Mouse (Mus musculus) bone marrow macrophage, adult 2 months (primary cell): ENCODE measurements around the gene Arsg. TPM values are rescaled to one million over a fixed set of nuclear protein-coding genes. Genes with fewer than 3 reads are reported as not detected.
"Not testable (repeated sequence)": the region's sequence is repeated elsewhere in the genome, so short reads cannot be mapped to it uniquely, and the experiment has no call there.

Experiments
- H3K27ac ChIP-seq: 2 replicates; pipeline ENCODE4 v1.5.1; 2012; ENCODE audit warnings: low read depth, low read length; ENCODE audit not compliant: insufficient read depth
- H3K4me1 ChIP-seq: 2 replicates; pipeline ENCODE4 v1.6.1; 2012; ENCODE audit warnings: low read length; ENCODE audit not compliant: control insufficient read depth, insufficient read depth
- H3K4me3 ChIP-seq: 2 replicates; pipeline ENCODE4 v1.5.1; 2012; ENCODE audit warnings: mild to moderate bottlenecking, low read length, moderate library complexity; ENCODE audit not compliant: insufficient read depth
- CTCF ChIP-seq: IDR thresholded peaks from 2 replicates; pipeline ENCODE4 v1.5.1; 2012; ENCODE audit warnings: low read depth, mild to moderate bottlenecking, low read length, moderate library complexity
- POLR2A ChIP-seq: IDR thresholded peaks from 2 replicates; pipeline ENCODE4 v1.6.1; 2012; ENCODE audit warnings: mild to moderate bottlenecking, low read depth, low read length, borderline replicate concordance
- polyA plus RNA-seq: library from polyadenylated mRNA; stranded (reverse); fragments of >200 nt; gene quantifications from 2 replicates; pipeline ENCODE4 v1.2.4, GENCODE M21; 2012; ENCODE audit not compliant: missing spikeins, insufficient read depth, insufficient read length

Gene Arsg
- polyA plus RNA-seq, 1 experiment: 3.7 TPM

DNA sequence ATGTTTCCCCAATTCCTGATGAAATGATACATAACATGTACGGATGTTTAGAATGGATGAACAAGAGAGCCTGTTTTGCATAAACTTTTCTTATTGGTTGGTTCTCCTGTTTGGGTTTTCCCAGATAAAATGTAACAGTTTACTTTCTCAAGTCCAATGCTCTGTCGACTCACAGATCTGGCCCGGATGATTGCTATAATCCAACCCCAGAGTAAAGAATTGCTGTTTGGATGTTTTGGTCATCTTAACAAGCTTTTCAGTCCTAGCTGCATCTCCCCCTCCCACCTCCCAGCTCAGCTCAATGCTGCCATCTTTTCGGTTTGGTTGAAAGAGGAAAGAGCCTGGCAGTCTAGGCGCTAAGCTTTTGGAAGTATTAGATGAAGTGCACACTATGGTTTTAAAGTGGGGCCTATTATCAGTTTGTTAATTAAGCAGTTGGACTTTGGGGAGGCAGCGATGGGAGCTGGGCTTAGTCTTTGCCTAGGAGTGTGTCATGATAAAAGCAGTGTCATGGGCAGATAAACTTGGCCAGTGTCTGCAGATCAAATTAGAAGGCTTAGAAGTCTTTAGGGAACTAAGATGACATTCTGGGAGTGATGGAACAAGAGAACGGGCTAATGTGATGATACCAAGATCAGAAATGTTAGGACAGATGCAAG lies 139.8 kb downstream of the Arsg start:
- Histone ChIP-seq H3K4me3 (no peak overlapping the region), H3K4me1 (peaks cover 20% of the 10 kb centered on the region), H3K27ac (no peak overlapping the region)
- TF ChIP-seq POLR2A: no peak
- TF ChIP-seq CTCF: no peak

DNA sequence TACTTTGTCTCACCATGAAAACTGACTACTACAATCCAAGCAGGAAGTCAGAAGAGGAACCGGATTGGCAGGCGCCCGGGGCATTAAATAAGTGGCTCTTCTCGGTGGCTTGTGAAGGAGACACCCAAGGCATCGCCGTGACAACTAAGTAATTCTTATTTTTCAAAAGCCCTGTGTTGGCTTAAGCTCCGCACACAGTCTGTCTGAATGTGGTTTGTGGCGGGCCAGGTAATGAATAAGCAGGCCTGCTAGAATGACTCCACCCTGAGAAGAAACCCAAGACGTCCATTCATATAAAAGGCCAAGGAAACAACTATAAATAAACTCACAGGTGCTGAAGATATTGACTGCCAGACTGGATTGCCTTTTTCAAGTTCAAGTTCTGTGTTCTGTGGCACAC lies 142.1 kb downstream of the Arsg start:
- TF ChIP-seq POLR2A: no peak
- no peak for TF ChIP-seq CTCF
- no peak overlapping the region for H3K27ac ChIP-seq
- no peak overlapping the region for H3K4me3 ChIP-seq
- H3K4me1 ChIP-seq: peaks cover 18% of the 10 kb centered on the region

DNA sequence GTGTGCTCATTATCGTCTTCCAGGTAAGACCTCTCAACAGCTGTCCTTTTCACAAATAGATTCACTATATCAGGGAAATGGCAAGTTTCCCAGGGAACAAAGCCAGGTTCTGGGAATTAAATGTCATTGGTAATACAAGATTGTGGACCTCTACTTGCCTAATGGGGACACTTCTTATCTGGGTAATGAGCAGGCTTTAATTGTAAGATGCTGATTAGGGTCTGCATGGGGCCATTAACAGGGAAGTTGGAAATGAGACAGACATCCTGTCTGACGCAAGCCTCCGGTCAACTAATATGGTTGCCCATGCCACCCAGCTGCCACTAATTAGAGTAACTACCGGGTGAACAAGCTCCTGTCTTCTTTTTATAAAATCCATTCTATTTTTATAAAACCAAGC lies 143.2 kb downstream of the Arsg start:
- peak overlapping the region; percentile 22 for H3K27ac ChIP-seq
- H3K4me1 ChIP-seq: peaks cover 15% of the 10 kb centered on the region
- no peak for TF ChIP-seq POLR2A
- no peak for TF ChIP-seq CTCF
- H3K4me3 ChIP-seq: no peak overlapping the region

DNA sequence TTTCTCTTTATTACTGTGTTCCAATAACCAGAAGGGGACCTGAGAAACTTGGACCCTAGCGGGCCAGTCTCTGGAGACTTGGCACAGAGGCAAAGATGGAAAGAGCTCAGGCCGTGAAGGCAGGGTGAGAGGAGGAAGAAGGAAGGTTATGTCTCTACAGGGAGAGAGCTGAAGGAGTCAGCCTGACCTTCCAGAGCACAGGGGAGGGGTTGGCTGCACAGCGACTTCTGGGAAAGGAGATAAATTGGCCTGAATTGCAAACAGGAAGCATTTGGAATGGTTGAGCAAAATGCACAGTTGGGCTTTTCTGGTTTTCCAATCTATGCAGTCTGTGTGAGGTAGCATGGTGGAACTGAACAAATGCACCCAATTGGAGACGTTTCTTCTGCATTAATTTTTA lies 143.6 kb downstream of the Arsg start:
- Histone ChIP-seq H3K27ac (peak overlapping the region; percentile 22), H3K4me3 (no peak overlapping the region)

DNA sequence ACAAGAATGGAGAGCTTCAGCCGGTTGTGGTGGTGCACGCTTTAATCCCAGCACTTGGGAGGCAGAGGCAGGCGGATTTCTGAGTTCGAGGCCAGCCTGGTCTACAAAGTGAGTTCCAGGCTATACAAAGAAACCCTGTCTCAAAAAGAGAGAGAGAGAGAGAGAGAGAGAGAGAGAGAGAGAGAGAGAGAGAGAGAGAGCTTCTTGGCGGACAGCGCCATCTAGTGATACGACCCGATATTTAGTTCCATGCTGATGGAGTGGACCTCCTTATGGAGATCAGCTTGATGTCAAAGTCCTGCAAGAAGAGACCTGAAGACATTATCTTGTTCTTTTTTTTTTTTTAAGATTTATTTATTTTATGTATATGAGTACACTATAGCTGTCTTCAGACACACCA lies 145.9 kb downstream of the Arsg start:
- not testable (repeated sequence) for H3K4me3 ChIP-seq, H3K27ac ChIP-seq
- peak; percentile 27; the same call in 1 of the 2 replicates for TF ChIP-seq CTCF
- peaks cover 15% of the 10 kb centered on the region for H3K4me1 ChIP-seq

More for the DNA sequence above, 143.6 kb downstream of the Arsg start:
- TF ChIP-seq POLR2A (no peak), CTCF (no peak)
- peaks cover 15% of the 10 kb centered on the region for H3K4me1 ChIP-seq

DNA sequence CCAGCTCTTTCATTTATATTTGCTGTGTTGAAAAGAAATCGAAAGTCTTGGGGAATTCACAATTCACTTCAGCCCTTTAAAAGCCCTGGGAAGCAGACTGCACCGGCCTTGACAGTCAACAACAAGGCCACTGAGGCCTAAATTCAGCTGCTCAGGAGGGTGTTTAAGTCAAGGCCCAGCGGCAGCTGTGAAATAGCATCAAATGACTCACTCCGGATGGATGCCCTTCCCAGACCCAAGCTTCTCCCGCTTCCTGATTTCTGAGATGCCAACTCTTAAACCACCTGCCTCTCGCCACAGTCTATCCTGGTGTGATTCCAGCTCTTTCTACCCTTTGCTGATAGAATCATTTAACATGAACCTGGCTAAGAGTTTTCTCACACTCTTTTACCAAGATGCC lies 147.2 kb downstream of the Arsg start:
- Histone ChIP-seq H3K4me1 (peaks cover 10% of the 10 kb centered on the region), H3K4me3 (no peak overlapping the region), H3K27ac (no peak overlapping the region)
- TF ChIP-seq POLR2A (no peak), CTCF (no peak)

DNA sequence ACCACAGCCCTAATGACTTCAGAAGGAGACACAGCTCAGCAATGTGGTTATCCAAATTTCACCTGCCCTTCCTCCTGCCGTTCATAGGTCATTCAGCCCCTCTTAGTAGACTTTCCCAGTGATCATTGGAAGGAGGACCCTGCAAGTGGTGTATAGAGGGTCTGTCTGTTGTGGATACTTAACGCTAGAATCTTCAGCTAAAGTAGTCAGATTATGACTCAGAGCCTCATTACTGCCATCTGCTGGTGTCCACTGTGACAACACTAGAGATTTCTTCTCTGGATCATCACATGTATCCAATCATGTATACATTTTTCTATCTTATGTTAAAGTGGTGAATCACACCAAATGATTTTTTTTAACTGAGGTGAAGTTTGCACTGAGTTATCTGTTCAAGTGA lies 148.0 kb downstream of the Arsg start:
- no peak overlapping the region for H3K27ac ChIP-seq
- peaks cover 10% of the 10 kb centered on the region for H3K4me1 ChIP-seq
- no peak overlapping the region for H3K4me3 ChIP-seq
- TF ChIP-seq POLR2A: no peak
- no peak for TF ChIP-seq CTCF

DNA sequence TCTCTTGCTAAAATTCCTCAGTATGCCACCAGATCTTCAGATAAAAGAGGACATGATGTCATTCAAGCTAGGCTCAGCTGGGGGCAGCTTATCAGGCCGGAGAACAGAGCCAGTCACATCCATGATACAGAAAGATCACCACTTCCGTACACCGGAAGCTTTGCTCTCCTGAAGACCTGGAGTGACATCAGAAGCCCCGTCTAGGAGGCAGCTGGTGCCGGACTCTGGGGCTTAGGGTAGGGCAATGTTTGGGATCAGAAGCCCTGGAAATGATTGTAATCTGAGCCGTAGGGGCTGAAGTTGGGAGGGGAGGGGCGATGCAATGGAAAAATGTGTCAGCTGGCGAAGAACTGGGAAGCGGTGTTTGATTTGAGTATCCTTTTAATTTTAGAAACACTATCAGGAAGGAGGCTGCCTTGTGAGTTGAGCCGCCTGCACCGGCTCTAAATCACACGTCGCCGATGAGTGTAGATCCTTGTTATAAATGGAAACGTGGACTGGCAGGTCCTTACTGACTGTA lies 149.4 kb downstream of the Arsg start:
- H3K27ac ChIP-seq: no peak overlapping the region
- H3K4me3 ChIP-seq: no peak overlapping the region
- H3K4me1 ChIP-seq: no peaks in the 10 kb centered on the region
- no peak for TF ChIP-seq POLR2A
- no peak for TF ChIP-seq CTCF

Other genes with a start within 250 kb of the Arsg start
- gene Rgs9, start 175.2 kb upstream of the Arsg start, polyA plus RNA-seq: not detected in 2 replicates
- gene Gna13, start 110.5 kb upstream of the Arsg start, polyA plus RNA-seq: 77.0 and 84.9 TPM in 2 replicates
- 0.40 and 0.49 TPM in 2 replicates for gene 9930022D16Rik, start 59.5 kb upstream of the Arsg start, polyA plus RNA-seq
- 32.5 and 35.5 TPM in 2 replicates for gene Amz2, start 47.4 kb upstream of the Arsg start, polyA plus RNA-seq
- gene Slc16a6, start 224 bp downstream of the Arsg start, polyA plus RNA-seq: 32.6 and 38.7 TPM in 2 replicates
- 17.2 and 21.3 TPM in 2 replicates for gene Wipi1, start 138.6 kb downstream of the Arsg start, polyA plus RNA-seq
- gene Prkar1a, start 176.0 kb downstream of the Arsg start, polyA plus RNA-seq: 164 and 173 TPM in 2 replicates
- 0.31 and 0.48 TPM in 2 replicates for gene Fam20a, start 248.9 kb downstream of the Arsg start, polyA plus RNA-seq